Mouse (Mus musculus) forelimb bud, embryonic 11.5 days (tissue): ENCODE data around the gene Vim.
"Not testable (repeated sequence)": the region's sequence is repeated elsewhere in the genome, so short reads cannot be mapped to it uniquely, and the experiment has no call there.

Source experiments
- DNase-seq: peaks from one replicate; pipeline ENCODE4 v3.0.0-alpha.2; 2012; ENCODE audit warnings: low read depth, low spot score

Vim gene

DNA sequence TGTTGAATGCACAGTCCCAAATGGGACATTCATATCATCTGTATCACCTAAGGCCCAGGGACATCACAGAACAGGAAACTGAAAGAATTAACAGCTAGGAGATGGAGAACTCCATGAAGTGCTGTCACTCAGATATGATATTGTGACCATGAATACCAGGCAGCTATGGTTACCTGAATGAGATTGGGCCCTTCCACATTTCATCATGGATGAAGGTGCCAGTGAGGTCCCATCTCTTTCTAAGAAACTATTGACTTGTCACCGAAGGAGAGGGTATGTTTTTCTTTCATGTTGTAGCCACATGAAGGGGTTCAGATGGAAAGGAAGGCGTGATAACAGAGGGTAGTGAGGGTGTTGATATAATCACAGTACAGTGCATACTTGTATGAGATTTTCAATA lies 13.3 kb upstream of the Vim start:
- DNase-seq = no peak

GRCm38 (mm10) chr2:13570122-13570521 lies 3.6 kb upstream of the Vim start:
- DNase-seq = no peak

DNA sequence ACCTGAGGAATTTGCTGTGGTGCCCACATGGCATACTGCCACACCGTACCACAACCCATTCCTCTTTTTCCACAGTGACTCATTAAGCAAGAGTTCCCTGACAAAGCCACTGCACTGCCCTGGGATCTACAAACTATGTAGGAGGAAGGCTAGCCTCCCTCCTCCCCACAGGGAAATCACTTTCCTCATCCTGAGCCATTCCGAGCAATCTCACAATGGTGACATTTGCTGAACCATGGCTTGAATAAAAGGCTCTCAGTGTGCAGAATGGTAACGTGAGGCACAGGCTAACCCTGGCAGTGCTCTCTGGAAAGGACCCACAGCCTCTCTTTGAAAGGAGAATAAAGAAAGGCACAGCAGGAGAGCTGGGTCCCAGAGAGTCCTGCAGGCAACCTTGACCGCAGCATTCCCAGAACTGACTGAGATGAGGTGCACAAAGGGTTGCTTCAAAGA lies 1.6 kb upstream of the Vim start:
- no peak for DNase-seq

- no peak for DNase-seq
Observed at GRCm38 (mm10) chr2:13572647-13573407, 900 bp upstream of the Vim start.

GRCm38 (mm10) chr2:13574066-13574800 lies 506 bp downstream of the Vim start:
- peak; percentile 87 for DNase-seq

DNA sequence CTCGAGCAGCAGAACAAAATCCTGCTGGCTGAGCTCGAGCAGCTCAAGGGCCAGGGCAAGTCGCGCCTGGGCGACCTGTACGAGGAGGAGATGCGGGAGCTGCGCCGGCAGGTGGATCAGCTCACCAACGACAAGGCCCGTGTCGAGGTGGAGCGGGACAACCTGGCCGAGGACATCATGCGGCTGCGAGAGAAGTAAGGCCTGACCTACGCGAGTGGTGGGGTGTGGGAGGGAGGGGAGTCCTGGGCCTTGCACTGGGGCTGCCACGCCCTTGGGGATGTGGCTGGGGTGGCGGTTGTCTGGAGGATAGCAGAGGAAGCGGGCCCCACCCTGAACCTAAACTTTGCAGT lies 1.0 kb downstream of the Vim start:
- no peak for DNase-seq

- peak; percentile 77 for DNase-seq
Observed at GRCm38 (mm10) chr2:13575287-13575801, 1.6 kb downstream of the Vim start.

- DNase-seq = no peak
Observed at GRCm38 (mm10) chr2:13575926-13576325, 2.2 kb downstream of the Vim start.

GRCm38 (mm10) chr2:13577399-13577798 lies 3.7 kb downstream of the Vim start:
- DNase-seq = no peak

- no peak for DNase-seq
Observed at GRCm38 (mm10) chr2:13578473-13579152, 4.9 kb downstream of the Vim start.

- DNase-seq = no peak
Observed at GRCm38 (mm10) chr2:13579315-13579714, 5.6 kb downstream of the Vim start.

DNA sequence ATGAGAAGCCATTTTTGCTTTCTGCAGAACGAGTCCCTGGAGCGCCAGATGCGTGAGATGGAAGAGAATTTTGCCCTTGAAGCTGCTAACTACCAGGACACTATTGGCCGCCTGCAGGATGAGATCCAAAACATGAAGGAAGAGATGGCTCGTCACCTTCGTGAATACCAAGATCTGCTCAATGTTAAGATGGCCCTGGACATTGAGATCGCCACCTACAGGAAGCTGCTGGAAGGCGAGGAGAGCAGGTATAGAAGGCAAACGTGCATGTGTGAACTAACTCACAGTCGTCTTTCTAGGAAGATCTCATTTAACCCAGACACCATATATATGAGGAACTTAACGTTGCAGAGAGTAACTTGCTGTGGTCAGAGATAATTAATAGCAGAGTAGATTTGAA lies 6.3 kb downstream of the Vim start:
- no peak for DNase-seq

GRCm38 (mm10) chr2:13582184-13582583 lies 8.5 kb downstream of the Vim start:
- no peak for DNase-seq

DNA sequence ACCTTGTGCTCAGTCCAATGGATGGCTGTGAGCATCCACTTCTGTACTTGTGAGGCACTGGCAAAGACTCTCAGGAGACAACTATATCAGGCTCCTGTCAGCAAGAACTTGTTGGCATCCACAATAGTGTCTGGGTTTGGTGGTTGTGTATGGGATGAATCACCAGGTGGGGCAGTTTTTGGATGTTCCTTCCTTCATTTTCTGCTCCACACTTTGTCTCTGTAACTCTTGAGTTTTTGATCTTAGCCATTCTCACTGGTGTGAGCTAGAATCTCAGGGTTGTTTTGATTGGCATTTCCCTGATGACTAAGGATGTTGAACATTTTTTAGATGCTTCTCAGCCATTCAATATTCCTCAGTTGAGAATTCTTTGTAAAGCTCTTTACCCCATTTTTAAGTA lies 10.0 kb downstream of the Vim start:
- DNase-seq = not testable (repeated sequence)

DNA sequence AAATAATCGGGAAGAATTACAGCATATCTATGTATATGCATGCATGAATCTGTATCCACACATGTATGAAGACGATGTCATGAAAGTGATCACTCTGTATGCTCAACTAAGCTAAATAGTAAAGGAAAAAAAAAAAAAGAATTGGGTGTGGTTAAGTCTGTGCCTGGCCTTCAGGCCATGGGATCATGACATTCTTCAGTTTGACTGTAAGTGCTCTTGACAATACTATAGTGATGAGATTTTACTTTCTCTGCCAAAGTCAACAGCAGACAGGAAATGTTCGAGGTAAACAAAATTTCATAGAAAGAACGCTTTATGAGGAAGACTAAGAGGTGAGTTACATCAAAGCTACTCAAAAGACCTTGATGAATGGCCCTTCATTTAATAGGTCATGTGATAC lies 19.6 kb downstream of the Vim start:
- no peak for DNase-seq

- no peak for DNase-seq
Observed at GRCm38 (mm10) chr2:13596965-13597656, 23.4 kb downstream of the Vim start.

DNA sequence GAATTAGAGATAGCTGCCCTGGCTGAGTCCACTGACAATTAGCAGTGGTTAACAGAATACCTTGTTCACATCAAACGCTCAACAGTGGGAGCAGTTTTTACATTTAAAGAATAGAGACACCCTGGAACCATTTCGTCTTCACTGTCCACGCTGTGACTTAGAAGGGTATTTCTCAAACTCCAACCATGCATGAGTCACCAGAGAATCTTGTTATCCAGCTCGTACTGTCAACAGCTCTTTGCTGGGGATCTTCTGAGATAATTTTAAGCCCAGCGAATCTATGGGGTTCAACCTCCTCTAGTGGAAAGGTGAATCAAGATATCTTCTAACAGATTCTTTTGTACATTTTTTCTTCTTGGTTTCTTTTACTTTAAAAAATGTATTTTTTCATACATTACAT lies 24.4 kb downstream of the Vim start:
- no peak for DNase-seq

DNA sequence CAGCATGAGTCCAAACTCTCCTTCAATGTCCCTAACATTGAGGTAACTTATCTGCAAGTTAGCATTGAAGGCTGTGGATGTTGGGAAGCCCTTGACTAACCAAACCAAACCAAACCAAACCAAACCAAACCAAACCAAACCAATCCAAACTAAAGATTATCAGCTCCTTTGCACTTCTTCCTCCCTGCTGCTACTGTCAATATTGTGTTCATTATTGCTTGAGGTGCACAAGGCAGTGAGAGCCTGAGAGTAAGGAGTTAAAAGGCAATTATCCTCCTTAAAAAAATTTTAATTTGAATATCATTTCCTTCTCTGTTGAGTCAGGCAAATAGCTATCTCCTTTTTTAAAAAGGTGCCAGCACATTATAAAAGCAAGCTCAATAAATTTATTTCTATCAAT lies 29.4 kb downstream of the Vim start:
- no peak for DNase-seq

- DNase-seq = not testable (repeated sequence)
Observed at GRCm38 (mm10) chr2:13603636-13604035, 29.9 kb downstream of the Vim start.

GRCm38 (mm10) chr2:13630136-13630832 lies 56.6 kb downstream of the Vim start:
- DNase-seq = peak; percentile 58
